Mouse (Mus musculus): ENCODE measurements around the gene Ect2l. TPM values are rescaled to one million over a fixed set of nuclear protein-coding genes. Genes with fewer than 3 reads are reported as not detected.

Ect2l gene
- total and polyA plus RNA-seq, 3 experiments = 0.22 TPM; not detected in 2

GRCm38 (mm10) chr10:18197206-18197979 lies 13.3 kb downstream of the Ect2l start:
- Histone ChIP-seq H3K4me3 (ENCODE audit: low read depth, low read length) (no peak overlapping the region), H3K27me3 (ENCODE audit: insufficient read depth, low read length) (peaks cover 11% of the 10 kb centered on the region; the same call in 1 of the 2 replicates), H3K4me1 (ENCODE audit: insufficient read depth, low read depth, low read length) (peaks cover 2% of the 10 kb centered on the region; the same call in 1 of the 2 replicates), H3K9me3 (replicated peaks) (no peaks in the 10 kb centered on the region), H3K36me3 (replicated peaks) (no peaks in the 10 kb centered on the region)
- peak; percentile 28 for DNase-seq (ENCODE audit: low spot score)
- TF ChIP-seq GATA2 (IDR thresholded peaks at IDR 0.05; ENCODE audit: borderline replicate concordance, low read depth, low read length) = no peak
- peak; percentile 76 for TF ChIP-seq CTCF (IDR thresholded peaks at IDR 0.05; ENCODE audit: low read depth, low read length)
- peak; percentile 75 for ATAC-seq (ENCODE audit: extremely low read depth, insufficient number of reproducible peaks, low FRiP score, poor library complexity, severe bottlenecking)

DNA sequence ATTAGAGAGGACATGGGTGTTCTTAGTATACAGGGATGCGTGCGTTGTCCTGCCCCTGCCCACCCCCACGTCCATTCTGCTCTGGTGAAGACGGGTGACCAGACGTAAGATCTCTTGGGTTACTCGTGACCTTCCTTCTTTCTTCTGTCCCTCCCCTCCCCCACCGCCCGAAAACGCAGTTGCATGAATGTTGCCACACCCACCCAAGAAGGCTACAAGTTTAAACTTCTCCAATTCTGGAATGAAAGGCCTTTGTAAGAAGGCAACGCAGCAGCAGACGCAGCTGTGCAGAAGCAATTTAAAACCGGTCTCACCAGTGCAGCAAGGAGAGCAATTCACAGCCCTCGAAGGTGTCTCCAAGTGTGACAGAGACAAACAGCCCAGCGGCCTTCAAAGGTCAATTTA lies 16.0 kb downstream of the Ect2l start:
- TF ChIP-seq GATA2 (IDR thresholded peaks at IDR 0.05; ENCODE audit: borderline replicate concordance, low read depth, low read length) (no peak), POLR2AphosphoS5 (IDR thresholded peaks at IDR 0.05; ENCODE audit: insufficient replicate concordance, low read depth, low read length) (no peak), TAL1 (conservative IDR thresholded peaks at IDR 0.05; ENCODE audit: low read depth, low read length) (no peak), CTCF (IDR thresholded peaks at IDR 0.05; ENCODE audit: low read depth, low read length) (no peak), GATA1 (IDR thresholded peaks at IDR 0.05; ENCODE audit: borderline replicate concordance, low read length) (no peak)
- no peak for ATAC-seq (ENCODE audit: extremely low read depth, insufficient number of reproducible peaks, low FRiP score, poor library complexity, severe bottlenecking)
- Histone ChIP-seq H3K4me1 (ENCODE audit: insufficient read depth, low read depth, low read length) (peaks cover 2% of the 10 kb centered on the region; the same call in 1 of the 2 replicates), H3K9me3 (replicated peaks) (no peaks in the 10 kb centered on the region), H3K4me3 (ENCODE audit: low read depth, low read length) (no peak overlapping the region), H3K36me3 (replicated peaks) (no peaks in the 10 kb centered on the region), H3K27me3 (ENCODE audit: insufficient read depth, low read length) (peaks cover 8% of the 10 kb centered on the region; the same call in 1 of the 2 replicates)
- DNase-seq (ENCODE audit: low spot score) = no peak

DNA sequence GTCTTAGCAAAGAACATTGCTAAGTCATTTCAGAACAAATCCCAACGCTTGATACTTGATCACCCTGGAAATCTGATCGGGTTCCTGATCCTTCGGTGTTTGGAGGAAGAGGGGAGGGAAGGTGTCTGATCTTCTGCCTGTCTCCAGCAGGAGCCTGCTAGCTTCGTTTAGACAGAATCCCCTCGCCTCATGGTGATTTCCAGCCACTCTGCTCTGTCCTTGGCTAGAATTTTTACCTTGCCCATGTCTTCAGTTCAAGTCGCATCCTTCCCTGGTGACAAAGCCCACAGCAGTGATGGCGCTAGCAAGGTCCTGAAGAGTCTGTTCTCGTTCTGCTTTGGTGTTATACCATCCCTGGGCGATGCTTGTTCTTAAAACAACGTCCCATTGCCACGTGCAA lies 16.5 kb downstream of the Ect2l start:
- ATAC-seq (ENCODE audit: extremely low read depth, insufficient number of reproducible peaks, low FRiP score, poor library complexity, severe bottlenecking) = no peak
- H3K4me1 ChIP-seq (ENCODE audit: insufficient read depth, low read depth, low read length) = peaks cover 2% of the 10 kb centered on the region; the same call in 1 of the 2 replicates
- TF ChIP-seq GATA1 (IDR thresholded peaks at IDR 0.05; ENCODE audit: borderline replicate concordance, low read length) (no peak), CTCF (IDR thresholded peaks at IDR 0.05; ENCODE audit: low read depth, low read length) (no peak), TAL1 (conservative IDR thresholded peaks at IDR 0.05; ENCODE audit: low read depth, low read length) (no peak), POLR2AphosphoS5 (IDR thresholded peaks at IDR 0.05; ENCODE audit: insufficient replicate concordance, low read depth, low read length) (no peak), GATA2 (IDR thresholded peaks at IDR 0.05; ENCODE audit: borderline replicate concordance, low read depth, low read length) (no peak)
- H3K9me3 ChIP-seq (replicated peaks) = no peaks in the 10 kb centered on the region
- peaks cover 8% of the 10 kb centered on the region for H3K27me3 ChIP-seq (ENCODE audit: insufficient read depth, low read length)
- no peak for DNase-seq (ENCODE audit: low spot score)
- H3K36me3 ChIP-seq (replicated peaks) = no peaks in the 10 kb centered on the region
- H3K4me3 ChIP-seq (ENCODE audit: low read depth, low read length) = no peak overlapping the region

DNA sequence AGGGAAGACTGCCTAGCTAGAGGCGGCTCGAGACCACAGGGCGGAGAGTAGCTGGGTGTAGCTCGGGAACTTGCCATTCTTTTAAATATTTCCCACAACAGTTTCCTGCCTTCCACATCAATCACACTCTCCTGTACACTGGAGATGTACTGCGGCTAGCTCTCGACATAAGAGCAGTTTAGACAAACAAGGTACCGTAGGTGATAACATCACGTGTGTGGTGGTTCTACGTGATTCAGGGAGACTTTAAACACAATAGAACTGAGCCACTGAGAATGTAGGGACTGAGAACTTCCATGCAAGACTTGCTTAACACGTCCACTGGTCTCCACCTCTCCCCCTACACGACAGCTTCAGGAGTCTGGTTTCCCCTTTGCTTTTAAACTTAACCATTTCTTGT lies 17.5 kb downstream of the Ect2l start:
- ATAC-seq (ENCODE audit: extremely low read depth, insufficient number of reproducible peaks, low FRiP score, poor library complexity, severe bottlenecking) (no peak), DNase-seq (ENCODE audit: low spot score) (no peak)
- no peak overlapping the region for H3K4me3 ChIP-seq (ENCODE audit: low read depth, low read length)
- peaks cover 4% of the 10 kb centered on the region for H3K27me3 ChIP-seq (ENCODE audit: insufficient read depth, low read length)
- no peaks in the 10 kb centered on the region for H3K36me3 ChIP-seq (replicated peaks)
- H3K9me3 ChIP-seq (replicated peaks) = no peaks in the 10 kb centered on the region
- TF ChIP-seq GATA1 (IDR thresholded peaks at IDR 0.05; ENCODE audit: borderline replicate concordance, low read length) (no peak), GATA2 (IDR thresholded peaks at IDR 0.05; ENCODE audit: borderline replicate concordance, low read depth, low read length) (no peak), CTCF (IDR thresholded peaks at IDR 0.05; ENCODE audit: low read depth, low read length) (no peak), POLR2AphosphoS5 (IDR thresholded peaks at IDR 0.05; ENCODE audit: insufficient replicate concordance, low read depth, low read length) (no peak), TAL1 (conservative IDR thresholded peaks at IDR 0.05; ENCODE audit: low read depth, low read length) (no peak)
- H3K4me1 ChIP-seq (ENCODE audit: insufficient read depth, low read depth, low read length) = peaks cover 2% of the 10 kb centered on the region; the same call in 1 of the 2 replicates

DNA sequence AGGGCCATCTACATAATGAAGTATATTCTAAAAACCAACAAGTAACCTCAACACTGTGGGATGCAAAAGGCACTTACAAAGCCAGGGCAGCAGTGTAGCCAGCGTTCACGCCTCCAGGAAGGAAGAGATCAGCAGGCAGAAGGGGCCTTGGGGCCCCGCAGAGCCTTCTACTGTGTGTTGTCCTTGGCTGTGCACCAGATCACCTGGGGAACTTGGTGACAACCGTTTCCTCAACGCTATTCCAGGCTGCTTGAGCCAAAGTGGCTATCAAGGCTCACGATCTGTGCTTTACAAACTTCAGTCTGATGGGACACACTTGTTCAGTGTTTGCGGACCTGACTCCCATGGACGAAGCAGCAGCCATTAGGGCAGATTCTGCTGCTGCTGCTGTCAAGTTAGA lies 19.0 kb downstream of the Ect2l start:
- no peak for ATAC-seq (ENCODE audit: extremely low read depth, insufficient number of reproducible peaks, low FRiP score, poor library complexity, severe bottlenecking)
- Histone ChIP-seq H3K4me3 (ENCODE audit: low read depth, low read length) (no peak overlapping the region), H3K27me3 (ENCODE audit: insufficient read depth, low read length) (peaks cover 9% of the 10 kb centered on the region), H3K9me3 (replicated peaks) (no peaks in the 10 kb centered on the region), H3K4me1 (ENCODE audit: insufficient read depth, low read depth, low read length) (peaks cover 2% of the 10 kb centered on the region; the same call in 1 of the 2 replicates), H3K36me3 (replicated peaks) (no peaks in the 10 kb centered on the region)
- no peak for TF ChIP-seq CTCF (IDR thresholded peaks at IDR 0.05; ENCODE audit: low read depth, low read length)
- DNase-seq (ENCODE audit: low spot score) = no peak

DNA sequence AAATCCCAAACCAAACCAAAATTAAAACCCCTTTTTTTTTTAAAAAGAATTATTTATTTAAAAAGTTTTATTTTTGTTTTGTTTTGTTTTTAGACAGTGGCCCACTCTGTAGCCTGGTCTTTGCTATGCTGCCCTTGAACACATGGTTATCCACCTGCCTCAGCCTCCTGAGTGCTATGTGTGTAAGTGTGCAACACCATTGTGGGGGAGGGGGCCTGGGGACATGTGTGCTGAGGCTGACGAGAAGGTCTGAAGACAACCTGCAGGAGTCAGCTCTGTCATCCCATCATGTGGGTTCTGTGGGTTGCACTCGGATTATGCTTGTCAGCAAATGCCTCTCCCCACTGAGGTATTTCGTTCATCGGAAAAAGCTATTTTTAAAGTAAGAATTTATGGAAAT lies 21.2 kb downstream of the Ect2l start:
- no peak for DNase-seq (ENCODE audit: low spot score)
- Histone ChIP-seq H3K27me3 (ENCODE audit: insufficient read depth, low read length) (peaks cover 10% of the 10 kb centered on the region), H3K9me3 (replicated peaks) (no peaks in the 10 kb centered on the region), H3K4me3 (ENCODE audit: low read depth, low read length) (no peak overlapping the region), H3K4me1 (ENCODE audit: insufficient read depth, low read depth, low read length) (no peaks in the 10 kb centered on the region), H3K36me3 (replicated peaks) (no peaks in the 10 kb centered on the region)
- TF ChIP-seq TAL1 (conservative IDR thresholded peaks at IDR 0.05; ENCODE audit: low read depth, low read length) (no peak), CTCF (IDR thresholded peaks at IDR 0.05; ENCODE audit: low read depth, low read length) (no peak), GATA2 (IDR thresholded peaks at IDR 0.05; ENCODE audit: borderline replicate concordance, low read depth, low read length) (no peak), GATA1 (IDR thresholded peaks at IDR 0.05; ENCODE audit: borderline replicate concordance, low read length) (no peak), POLR2AphosphoS5 (IDR thresholded peaks at IDR 0.05; ENCODE audit: insufficient replicate concordance, low read depth, low read length) (no peak)
- no peak for ATAC-seq (ENCODE audit: extremely low read depth, insufficient number of reproducible peaks, low FRiP score, poor library complexity, severe bottlenecking)
